In genomic region chr4:141792554-141793281, GRCm38 (mm10) we compare ENCODE assay signal across 8 mouse cellular contexts. TPM values are rescaled to one million over a fixed set of nuclear protein-coding genes. Genes with fewer than 3 reads are reported as not detected.
A peak's percentile ranks its signal among the peaks of the same experiment; 100 is the strongest.
DNase-seq lines count a peak whose midpoint lies in the region; ATAC-seq and TF ChIP-seq lines count a peak whose summit lies in the region.

No protein-coding gene starts in this region.

- ATAC-seq in intestine, postnatal 0 days = no peak
- no peak for ATAC-seq in neural tube, embryonic 13.5 days (ENCODE audit: low read depth)

- 0 out of 2 replicates have a peak overlapping the region, but pooled peaks have one; percentile 77 for H3K9ac ChIP-seq in intestine, postnatal 0 days (ENCODE audit: low read depth, low read length)
- H3K9ac ChIP-seq in neural tube, embryonic 13.5 days = peak overlapping the region; percentile 61

- no peaks in the 10 kb centered on the region; the same call in 1 of the 2 replicates for H3K36me3 ChIP-seq in testis, adult 2 months (ENCODE audit: control insufficient read depth, insufficient read depth, low read length)
- H3K36me3 ChIP-seq in intestine, postnatal 0 days (ENCODE audit: control insufficient read depth, insufficient read depth) = peaks cover 13% of the 10 kb centered on the region
- H3K36me3 ChIP-seq in neural tube, embryonic 13.5 days = peaks cover 17% of the 10 kb centered on the region

- peak overlapping the region; percentile 86 for H3K27ac ChIP-seq in testis, adult 2 months (ENCODE audit: control insufficient read depth, insufficient read depth, low read depth, low read length)
- peak overlapping the region; percentile 94 for H3K27ac ChIP-seq in intestine, postnatal 0 days (ENCODE audit: low read depth, low read length)
- H3K27ac ChIP-seq in neural tube, embryonic 13.5 days (replicated peaks) = peak overlapping the region; percentile 92

- peak overlapping the region; percentile 71 for H3K4me2 ChIP-seq in intestine, postnatal 0 days (replicated peaks; ENCODE audit: low read depth)
- H3K4me2 ChIP-seq in neural tube, embryonic 13.5 days = peak overlapping the region; percentile 65

- H3K4me1 ChIP-seq in testis, adult 2 months (ENCODE audit: control insufficient read depth, insufficient read depth, low read length) = peaks cover 12% of the 10 kb centered on the region
- peaks cover 7% of the 10 kb centered on the region; the same call in 1 of the 2 replicates for H3K4me1 ChIP-seq in intestine, postnatal 0 days (replicated peaks; ENCODE audit: control insufficient read depth, insufficient read depth, low read length)
- H3K4me1 ChIP-seq in neural tube, embryonic 13.5 days (replicated peaks) = peaks cover 47% of the 10 kb centered on the region

- no peaks in the 10 kb centered on the region for H3K9me3 ChIP-seq in intestine, postnatal 0 days (ENCODE audit: control insufficient read depth)
- no peaks in the 10 kb centered on the region for H3K9me3 ChIP-seq in neural tube, embryonic 13.5 days

- TF ChIP-seq CTCF in testis, adult 2 months (IDR thresholded peaks at IDR 0.05; ENCODE audit: control insufficient read depth, insufficient read depth, insufficient replicate concordance, low read depth, low read length) = no peak
- no peak for TF ChIP-seq CTCF in intestine, postnatal 0 days (IDR thresholded peaks at IDR 0.05; ENCODE audit: low read depth)

- H3K27me3 ChIP-seq in testis, adult 2 months (ENCODE audit: control insufficient read depth, insufficient read depth, low read length) = no peaks in the 10 kb centered on the region
- no peaks in the 10 kb centered on the region for H3K27me3 ChIP-seq in intestine, postnatal 0 days (replicated peaks; ENCODE audit: control insufficient read depth, insufficient read depth, low read length)
- no peaks in the 10 kb centered on the region for H3K27me3 ChIP-seq in neural tube, embryonic 13.5 days

- DNase-seq in cerebellum, adult 9-11 months = peak; percentile 38
- DNase-seq in cerebellum, postnatal 4 days (ENCODE audit: low spot score in 2 of 2) = no peak
- DNase-seq in testis, postnatal 10 days (ENCODE audit: low spot score) = no peak
- DNase-seq in right cerebral cortex, postnatal 36 days (ENCODE audit: low spot score in 2 of 2) = no peak
- DNase-seq in adrenal gland, postnatal 4 days (ENCODE audit: low spot score in 2 of 2) = no peak

- peak overlapping the region; percentile 98 for H3K4me3 ChIP-seq in testis, adult 2 months (ENCODE audit: control insufficient read depth, low read depth, low read length)
- H3K4me3 ChIP-seq in intestine, postnatal 0 days (ENCODE audit: low read depth, low read length) = peak overlapping the region; percentile 76
- peak overlapping the region; percentile 66 for H3K4me3 ChIP-seq in neural tube, embryonic 13.5 days

- WGBS in intestine, postnatal 0 days = 11% methylated on average over 10 of the region's 10 CpGs
- WGBS in neural tube, embryonic 13.5 days = 10% methylated on average over 10 of the region's 10 CpGs

- TF ChIP-seq POLR2A in testis, adult 2 months (IDR thresholded peaks at IDR 0.05; ENCODE audit: control insufficient read depth, low read depth, low read length) = no peak

RNA-seq across cellular contexts. Expression of gene Casp9, which starts 0.7 kb away (rescaled TPM):
- 7.8 and 8.0 TPM in 2 replicates for polyA plus RNA-seq in testis, adult 2 months (2012; rRNA removed)
- polyA plus RNA-seq in intestine, postnatal 0 days (2015; fragmentation: Nextera tagmentation; extraction: Ambion mirVana) = 13.4 and 15.7 TPM in 2 replicates
- polyA plus RNA-seq in neural tube, embryonic 13.5 days (2015; fragmentation: Nextera tagmentation; extraction: Ambion mirVana) = 19.8 and 22.9 TPM in 2 replicates
- total RNA-seq in adrenal gland, postnatal 4 days (2021) = 10 to 100 TPM; 31.5 to 32.4 TPM

RNA-seq across cellular contexts. Expression of gene Dnajc16, which starts 2.0 kb away (rescaled TPM):
- polyA plus RNA-seq in testis, adult 2 months (2012; rRNA removed) = 11.3 and 12.2 TPM in 2 replicates
- 3.3 and 3.9 TPM in 2 replicates for polyA plus RNA-seq in intestine, postnatal 0 days (2015; fragmentation: Nextera tagmentation; extraction: Ambion mirVana)
- polyA plus RNA-seq in neural tube, embryonic 13.5 days (2015; fragmentation: Nextera tagmentation; extraction: Ambion mirVana) = 6.0 and 6.6 TPM in 2 replicates
- 10 to 100 TPM; 19.8 to 20.1 TPM for total RNA-seq in adrenal gland, postnatal 4 days (2021)

RNA-seq across cellular contexts. Expression of gene Cela2a, which starts 33.2 kb away (rescaled TPM):
- 6.2 and 6.5 TPM in 2 replicates for polyA plus RNA-seq in testis, adult 2 months (2012; rRNA removed)
- 35.6 and 65.3 TPM in 2 replicates for polyA plus RNA-seq in intestine, postnatal 0 days (2015; fragmentation: Nextera tagmentation; extraction: Ambion mirVana)
- not detected in 2 replicates for polyA plus RNA-seq in neural tube, embryonic 13.5 days (2015; fragmentation: Nextera tagmentation; extraction: Ambion mirVana)
- 1,000 to 10,000 TPM in 1 of 2 experiments, under 1 TPM in 1; 0.56 to 1,571 TPM for total RNA-seq in adrenal gland, postnatal 4 days (2021)

RNA-seq across cellular contexts. Expression of gene Agmat, which starts 46.2 kb away (rescaled TPM):
- polyA plus RNA-seq in testis, adult 2 months (2012; rRNA removed) = 0.07 TPM in 1 of 2 replicates, not detected in the other
- 106 and 109 TPM in 2 replicates for polyA plus RNA-seq in intestine, postnatal 0 days (2015; fragmentation: Nextera tagmentation; extraction: Ambion mirVana)
- polyA plus RNA-seq in neural tube, embryonic 13.5 days (2015; fragmentation: Nextera tagmentation; extraction: Ambion mirVana) = not detected in 2 replicates
- total RNA-seq in adrenal gland, postnatal 4 days (2021) = 10 to 100 TPM in 1 of 2 experiments, 1 to 10 TPM in 1; 4.9 to 13.6 TPM

RNA-seq across cellular contexts. Expression of gene Ctrc, which starts 53.4 kb away (rescaled TPM):
- polyA plus RNA-seq in testis, adult 2 months (2012; rRNA removed) = 0.66 and 1.4 TPM in 2 replicates
- polyA plus RNA-seq in intestine, postnatal 0 days (2015; fragmentation: Nextera tagmentation; extraction: Ambion mirVana) = not detected in 2 replicates
- polyA plus RNA-seq in neural tube, embryonic 13.5 days (2015; fragmentation: Nextera tagmentation; extraction: Ambion mirVana) = not detected in 2 replicates
- total RNA-seq in adrenal gland, postnatal 4 days (2021) = 10 to 100 TPM in 1 of 2 experiments, not detected in 1; 54.8 TPM
